Mouse (Mus musculus) limb, embryonic 10.5 days (tissue): ENCODE results near the gene Chsy1. TPM values are rescaled to one million over a fixed set of nuclear protein-coding genes. Genes with fewer than 3 reads are reported as not detected.
"Not testable (repeated sequence)": the region's sequence is repeated elsewhere in the genome, so short reads cannot be mapped to it uniquely, and the experiment has no call there.

Experiments
- DNase-seq: peaks from one replicate; pipeline ENCODE4 v3.0.0-alpha.2; 2017; ENCODE audit warnings: low spot score
- H3K27ac ChIP-seq: fragments of 300-500 bp; sonication (generic); 2 replicates; pipeline ENCODE4 v1.5.1; 2016; ENCODE audit warnings: mild to moderate bottlenecking
- H3K27me3 ChIP-seq: fragments of 300-500 bp; sonication (generic); 2 replicates; pipeline ENCODE4 v1.6.1; 2016; ENCODE audit warnings: low read depth, mild to moderate bottlenecking; ENCODE audit not compliant: poor library complexity, severe bottlenecking
- H3K36me3 ChIP-seq: fragments of 300-500 bp; sonication (generic); 2 replicates; pipeline ENCODE4 v1.6.1; 2016; ENCODE audit warnings: mild to moderate bottlenecking, moderate library complexity
- H3K4me1 ChIP-seq: fragments of 300-500 bp; sonication (generic); 2 replicates; pipeline ENCODE4 v1.6.1; 2016
- H3K4me3 ChIP-seq: fragments of 300-500 bp; sonication (generic); 2 replicates; pipeline ENCODE4 v1.5.1; 2016; ENCODE audit warnings: mild to moderate bottlenecking, moderate library complexity
- H3K9me3 ChIP-seq: fragments of 300-500 bp; sonication (generic); replicated peaks from 2 replicates; pipeline ENCODE4 v1.6.1; 2016; ENCODE audit warnings: mild to moderate bottlenecking
- WGBS: fragments of 180-500 bp; shearing (Covaris S2); methylation state at CpG from one replicate; pipeline ENCODE4 v1.1.7; 2016; 5-methylcytosine and 5-hydroxymethylcytosine counted together
- polyA plus RNA-seq: library from polyadenylated mRNA; unstranded; fragments of >200 nt; fragmentation: Nextera tagmentation; extraction: Ambion mirVana; gene quantifications from 2 replicates; pipeline ENCODE4 v1.2.1, GENCODE M21; 2016

Gene Chsy1
- polyA plus RNA-seq, 1 experiment from 2014 or later: 14.8 TPM

- H3K4me1 ChIP-seq: peaks cover 8% of the 10 kb centered on the region; the same call in 1 of the 2 replicates
- H3K4me3 ChIP-seq: no peak overlapping the region
- no peaks in the 10 kb centered on the region for H3K27me3 ChIP-seq
- 92% methylated on average over 4 of the region's 4 CpGs for WGBS
- peaks cover 50% of the 10 kb centered on the region for H3K36me3 ChIP-seq
- DNase-seq: no peak
- H3K9me3 ChIP-seq: no peaks in the 10 kb centered on the region
- no peak overlapping the region for H3K27ac ChIP-seq
Measured at GRCm38 (mm10) chr7:66176256-66176655, 66.9 kb downstream of the Chsy1 start.

GRCm38 (mm10) chr7:66176929-66177328 lies 67.6 kb downstream of the Chsy1 start:
- Histone ChIP-seq H3K27me3 (no peaks in the 10 kb centered on the region), H3K4me1 (peaks cover 8% of the 10 kb centered on the region; the same call in 1 of the 2 replicates), H3K4me3 (no peak overlapping the region), H3K9me3 (no peaks in the 10 kb centered on the region), H3K27ac (no peak overlapping the region), H3K36me3 (peaks cover 44% of the 10 kb centered on the region)
- 85% methylated on average over 4 of the region's 4 CpGs for WGBS
- no peak for DNase-seq

GRCm38 (mm10) chr7:66178101-66178500 lies 68.8 kb downstream of the Chsy1 start:
- no peak overlapping the region for H3K27ac ChIP-seq
- H3K27me3 ChIP-seq: no peaks in the 10 kb centered on the region
- peaks cover 32% of the 10 kb centered on the region for H3K36me3 ChIP-seq
- H3K4me3 ChIP-seq: no peak overlapping the region
- peaks cover 11% of the 10 kb centered on the region; the same call in 1 of the 2 replicates for H3K4me1 ChIP-seq
- no peaks in the 10 kb centered on the region for H3K9me3 ChIP-seq
- WGBS: 92% methylated on average over 6 of the region's 6 CpGs
- DNase-seq: no peak

GRCm38 (mm10) chr7:66179120-66179581 lies 69.8 kb downstream of the Chsy1 start:
- Histone ChIP-seq H3K36me3 (peaks cover 22% of the 10 kb centered on the region), H3K4me3 (no peak overlapping the region), H3K27ac (0 out of 2 replicates have a peak overlapping the region, but pooled peaks have one; percentile 17), H3K4me1 (peaks cover 16% of the 10 kb centered on the region; the same call in 1 of the 2 replicates), H3K27me3 (no peaks in the 10 kb centered on the region), H3K9me3 (no peaks in the 10 kb centered on the region)
- DNase-seq: no peak
- WGBS: 53% methylated on average over 10 of the region's 10 CpGs

GRCm38 (mm10) chr7:66179711-66180110 lies 70.4 kb downstream of the Chsy1 start:
- no peaks in the 10 kb centered on the region for H3K27me3 ChIP-seq
- no peak for DNase-seq

GRCm38 (mm10) chr7:66180260-66180659 lies 70.9 kb downstream of the Chsy1 start:
- Histone ChIP-seq H3K9me3 (no peaks in the 10 kb centered on the region), H3K4me3 (no peak overlapping the region), H3K4me1 (peaks cover 16% of the 10 kb centered on the region; the same call in 1 of the 2 replicates), H3K27me3 (no peaks in the 10 kb centered on the region), H3K27ac (no peak overlapping the region), H3K36me3 (peaks cover 11% of the 10 kb centered on the region)
- DNase-seq: no peak
- 87% methylated on average over 3 of the region's 3 CpGs for WGBS

More at GRCm38 (mm10) chr7:66179711-66180110, 70.4 kb downstream of the Chsy1 start:
- Histone ChIP-seq H3K36me3 (peaks cover 16% of the 10 kb centered on the region), H3K4me1 (peaks cover 16% of the 10 kb centered on the region; the same call in 1 of the 2 replicates), H3K27ac (no peak overlapping the region), H3K9me3 (no peaks in the 10 kb centered on the region), H3K4me3 (no peak overlapping the region)
- WGBS: 87% methylated on average over 7 of the region's 7 CpGs

- WGBS: 91% methylated on average over 10 of the region's 10 CpGs
- Histone ChIP-seq H3K36me3 (peaks cover 5% of the 10 kb centered on the region), H3K9me3 (no peaks in the 10 kb centered on the region), H3K27ac (no peak overlapping the region), H3K4me3 (no peak overlapping the region), H3K4me1 (peaks cover 16% of the 10 kb centered on the region; the same call in 1 of the 2 replicates), H3K27me3 (no peaks in the 10 kb centered on the region)
- DNase-seq: no peak
Measured at GRCm38 (mm10) chr7:66180711-66181365, 71.5 kb downstream of the Chsy1 start.

GRCm38 (mm10) chr7:66182075-66182715 lies 72.9 kb downstream of the Chsy1 start:
- no peaks in the 10 kb centered on the region for H3K27me3 ChIP-seq
- DNase-seq: no peak
- no peaks in the 10 kb centered on the region for H3K9me3 ChIP-seq
- no peak overlapping the region for H3K27ac ChIP-seq
- H3K4me3 ChIP-seq: no peak overlapping the region
- 86% methylated on average over 7 of the region's 7 CpGs for WGBS
- peaks cover 16% of the 10 kb centered on the region; the same call in 1 of the 2 replicates for H3K4me1 ChIP-seq
- no peaks in the 10 kb centered on the region for H3K36me3 ChIP-seq

- DNase-seq: no peak
- no peak overlapping the region for H3K4me3 ChIP-seq
- 80% methylated on average over 8 of the region's 8 CpGs for WGBS
- peaks cover 20% of the 10 kb centered on the region for H3K4me1 ChIP-seq
- no peaks in the 10 kb centered on the region for H3K36me3 ChIP-seq
- H3K27me3 ChIP-seq: no peaks in the 10 kb centered on the region
- no peaks in the 10 kb centered on the region for H3K9me3 ChIP-seq
- H3K27ac ChIP-seq: no peak overlapping the region; the same call in 1 of the 2 replicates
Measured at GRCm38 (mm10) chr7:66183404-66183803, 74.1 kb downstream of the Chsy1 start.

GRCm38 (mm10) chr7:66184026-66184425 lies 74.7 kb downstream of the Chsy1 start:
- WGBS: 82% methylated on average over 4 of the region's 4 CpGs
- Histone ChIP-seq H3K9me3 (no peaks in the 10 kb centered on the region), H3K4me1 (peaks cover 16% of the 10 kb centered on the region), H3K27ac (peak overlapping the region; percentile 8; the same call in 1 of the 2 replicates), H3K4me3 (no peak overlapping the region), H3K36me3 (no peaks in the 10 kb centered on the region), H3K27me3 (no peaks in the 10 kb centered on the region)
- DNase-seq: no peak

- no peak for DNase-seq
- 93% methylated on average over 5 of the region's 5 CpGs for WGBS
- no peak overlapping the region for H3K27ac ChIP-seq
- H3K4me3 ChIP-seq: no peak overlapping the region
- no peaks in the 10 kb centered on the region for H3K36me3 ChIP-seq
- H3K4me1 ChIP-seq: peaks cover 12% of the 10 kb centered on the region
- no peaks in the 10 kb centered on the region for H3K9me3 ChIP-seq
- H3K27me3 ChIP-seq: no peaks in the 10 kb centered on the region
Measured at GRCm38 (mm10) chr7:66185370-66185769, 76.1 kb downstream of the Chsy1 start.

GRCm38 (mm10) chr7:66187581-66188231 lies 78.4 kb downstream of the Chsy1 start:
- Histone ChIP-seq H3K27me3 (no peaks in the 10 kb centered on the region), H3K27ac (no peak overlapping the region), H3K9me3 (no peaks in the 10 kb centered on the region), H3K4me1 (peaks cover 11% of the 10 kb centered on the region), H3K4me3 (no peak overlapping the region), H3K36me3 (no peaks in the 10 kb centered on the region)
- no peak for DNase-seq
- 87% methylated on average over 4 of the region's 4 CpGs for WGBS

GRCm38 (mm10) chr7:66190385-66190784 lies 81.1 kb downstream of the Chsy1 start:
- not testable (repeated sequence) for H3K27ac ChIP-seq, DNase-seq, H3K27me3 ChIP-seq, H3K4me1 ChIP-seq, H3K36me3 ChIP-seq, H3K9me3 ChIP-seq, H3K4me3 ChIP-seq
- WGBS: 91% methylated on average over 10 of the region's 10 CpGs
